ENCODE assay signal across 8 mouse cellular contexts in genomic region chr17:80480855-80481224, GRCm38 (mm10). TPM values are rescaled to one million over a fixed set of nuclear protein-coding genes. Genes with fewer than 3 reads are reported as not detected.
DNase-seq lines count a peak whose midpoint lies in the region; ATAC-seq and TF ChIP-seq lines count a peak whose summit lies in the region.

No protein-coding gene starts in this region.

- no peak for ATAC-seq in embryonic facial prominence, embryonic 14.5 days (ENCODE audit: low read depth)
- no peak for ATAC-seq in intestine, embryonic 15.5 days
- ATAC-seq in neural tube, embryonic 12.5 days (ENCODE audit: low FRiP score, low read depth): no peak

- peak overlapping the region; percentile 100 for H3K27ac ChIP-seq in liver, adult 2 months (replicated peaks; ENCODE audit: insufficient read depth, low read depth, low read length)
- H3K27ac ChIP-seq in embryonic facial prominence, embryonic 14.5 days (replicated peaks; ENCODE audit: low read depth, low read length): peak overlapping the region; percentile 95
- peak overlapping the region; percentile 56 for H3K27ac ChIP-seq in intestine, embryonic 15.5 days
- H3K27ac ChIP-seq in neural tube, embryonic 12.5 days: no peak overlapping the region

- no peaks in the 10 kb centered on the region for H3K36me3 ChIP-seq in liver, adult 2 months (ENCODE audit: control insufficient read depth, insufficient read depth, low read length)
- H3K36me3 ChIP-seq in embryonic facial prominence, embryonic 14.5 days (ENCODE audit: control insufficient read depth, insufficient read depth, low read length): 0 out of 2 replicates have a peak, but pooled peaks cover 7% of the 10 kb centered on the region
- H3K36me3 ChIP-seq in intestine, embryonic 15.5 days: no peaks in the 10 kb centered on the region
- H3K36me3 ChIP-seq in neural tube, embryonic 12.5 days: no peaks in the 10 kb centered on the region

- peak overlapping the region; percentile 94 for H3K4me3 ChIP-seq in liver, adult 2 months (ENCODE audit: insufficient read depth, low read depth, low read length)
- H3K4me3 ChIP-seq in embryonic facial prominence, embryonic 14.5 days (ENCODE audit: low read depth, low read length): peak overlapping the region; percentile 91
- H3K4me3 ChIP-seq in intestine, embryonic 15.5 days (replicated peaks): peak overlapping the region; percentile 98
- H3K4me3 ChIP-seq in neural tube, embryonic 12.5 days: peak overlapping the region; percentile 97; the same call in 1 of the 2 replicates

- no peak for TF ChIP-seq CTCF in liver, adult 2 months (IDR thresholded peaks at IDR 0.05; ENCODE audit: low read depth, low read length)

- peak overlapping the region; percentile 59 for H3K4me2 ChIP-seq in embryonic facial prominence, embryonic 14.5 days (ENCODE audit: low read depth, low read length)
- peak overlapping the region; percentile 75 for H3K4me2 ChIP-seq in intestine, embryonic 15.5 days (replicated peaks)
- peak overlapping the region; percentile 71 for H3K4me2 ChIP-seq in neural tube, embryonic 12.5 days (replicated peaks)

- 0 out of 2 replicates have a peak overlapping the region, but pooled peaks have one; percentile 30 for H3K9ac ChIP-seq in liver, adult 2 months (ENCODE audit: low read depth, low read length)
- H3K9ac ChIP-seq in embryonic facial prominence, embryonic 14.5 days (ENCODE audit: low read depth, low read length): peak overlapping the region; percentile 93
- peak overlapping the region; percentile 94; the same call in 1 of the 2 replicates for H3K9ac ChIP-seq in intestine, embryonic 15.5 days
- H3K9ac ChIP-seq in neural tube, embryonic 12.5 days: 0 out of 2 replicates have a peak overlapping the region, but pooled peaks have one; percentile 98

- H3K4me1 ChIP-seq in liver, adult 2 months (ENCODE audit: control insufficient read depth, insufficient read depth, low read length): peaks cover 12% of the 10 kb centered on the region; the same call in 1 of the 2 replicates
- peaks cover 13% of the 10 kb centered on the region for H3K4me1 ChIP-seq in embryonic facial prominence, embryonic 14.5 days (ENCODE audit: control insufficient read depth, insufficient read depth, low read length)
- peaks cover 8% of the 10 kb centered on the region; the same call in 1 of the 2 replicates for H3K4me1 ChIP-seq in intestine, embryonic 15.5 days (replicated peaks)
- peaks cover 17% of the 10 kb centered on the region; the same call in 1 of the 2 replicates for H3K4me1 ChIP-seq in neural tube, embryonic 12.5 days

- WGBS in liver, adult 2 months: 24% methylated on average over 7 of the region's 7 CpGs
- 47% methylated on average over 7 of the region's 7 CpGs for WGBS in embryonic facial prominence, embryonic 14.5 days
- WGBS in intestine, embryonic 15.5 days: 31% methylated on average over 7 of the region's 7 CpGs
- 38% methylated on average over 7 of the region's 7 CpGs for WGBS in neural tube, embryonic 12.5 days

- no peak for TF ChIP-seq POLR2A in liver, adult 2 months (IDR thresholded peaks at IDR 0.05; ENCODE audit: extremely low read depth, insufficient read depth, low read length)

- H3K79me2 ChIP-seq in liver, adult 2 months (ENCODE audit: control insufficient read depth, insufficient read depth, low read length): peaks cover 11% of the 10 kb centered on the region; the same call in 1 of the 2 replicates

- DNase-seq in liver, adult 2 months (ENCODE audit: extremely low read depth, low read depth, low spot score): no peak
- DNase-seq in liver: no peak
- DNase-seq in embryonic facial prominence, embryonic 14.5 days (ENCODE audit: low spot score): no peak
- no peak for DNase-seq in thymus, postnatal 25 days
- DNase-seq in embryo, embryonic 10.5 days (ENCODE audit: low spot score): no peak
- DNase-seq in layer of hippocampus, postnatal 14 days (ENCODE audit: low spot score in 2 of 2): no peak

- no peaks in the 10 kb centered on the region for H3K9me3 ChIP-seq in embryonic facial prominence, embryonic 14.5 days (ENCODE audit: control insufficient read depth, low read length)
- no peaks in the 10 kb centered on the region for H3K9me3 ChIP-seq in intestine, embryonic 15.5 days
- H3K9me3 ChIP-seq in neural tube, embryonic 12.5 days: no peaks in the 10 kb centered on the region

- H3K27me3 ChIP-seq in liver, adult 2 months (ENCODE audit: control insufficient read depth, insufficient read depth, low read length): no peaks in the 10 kb centered on the region
- H3K27me3 ChIP-seq in embryonic facial prominence, embryonic 14.5 days (replicated peaks; ENCODE audit: control insufficient read depth, insufficient read depth, low read length): no peaks in the 10 kb centered on the region
- H3K27me3 ChIP-seq in intestine, embryonic 15.5 days (replicated peaks): no peaks in the 10 kb centered on the region
- no peaks in the 10 kb centered on the region for H3K27me3 ChIP-seq in neural tube, embryonic 12.5 days (replicated peaks)

RNA-seq across cellular contexts. Expression of gene Sos1, which starts 0.6 kb away (rescaled TPM):
- total RNA-seq in liver, adult 2 months (2014; rRNA removed): 11.8 and 12.0 TPM in 2 replicates
- polyA plus RNA-seq in liver, adult 2 months (2012; rRNA removed): 2.8 TPM in 2 replicates
- polyA plus RNA-seq in embryonic facial prominence, embryonic 14.5 days (2014; fragmentation: Nextera tagmentation; extraction: Ambion mirVana): 7.3 and 8.3 TPM in 2 replicates
- 4.7 and 4.9 TPM in 2 replicates for polyA plus RNA-seq in intestine, embryonic 15.5 days (2015; fragmentation: Nextera tagmentation; extraction: Ambion mirVana)
- 7.8 and 8.5 TPM in 2 replicates for polyA plus RNA-seq in neural tube, embryonic 12.5 days (2016; fragmentation: Nextera tagmentation; extraction: Ambion mirVana)
- total RNA-seq in layer of hippocampus, postnatal 14 days (2021): 10 to 100 TPM; 37.3 to 38.9 TPM

Comparison
In these comparisons a context has a peak if more than half of its experiments do, and no peak if none do; other contexts are left out.
1. H3K9ac ChIP-seq: peak in every context shown above with its lines; median percentile 98 in neural tube, embryonic 12.5 days; 94 in intestine, embryonic 15.5 days; 93 in embryonic facial prominence, embryonic 14.5 days; 30 in liver, adult 2 months.